Mouse (Mus musculus) MEL (cell line): ENCODE results near the gene Gm17657. TPM values are rescaled to one million over a fixed set of nuclear protein-coding genes. Genes with fewer than 3 reads are reported as not detected.

Experiments used
- DNase-seq: peaks from one replicate; pipeline ENCODE4 v3.0.0; 2011; ENCODE audit warnings: low read depth, low spot score
- H3K27ac ChIP-seq: 2 replicates; pipeline ENCODE4 v1.5.1; 2012; ENCODE audit warnings: low read depth, mild to moderate bottlenecking, control low read depth, low read length, moderate library complexity; ENCODE audit not compliant: control insufficient read depth
- H3K27me3 ChIP-seq, 2 experiments: fragments of 150-350 bp in 1 of 2; sonication (generic) in 1 of 2; 2 replicates each; pipeline ENCODE4 v1.6.1; 2012; ENCODE audit warnings: low read length in 2 of 2, mild to moderate bottlenecking in 2 of 2, improper control_type of control experiment in 1 of 2, moderate library complexity in 1 of 2; ENCODE audit not compliant: insufficient read depth in 2 of 2, control insufficient read depth in 1 of 2
- H3K36me3 ChIP-seq, 2 experiments: 2 replicates each; pipeline ENCODE4 v1.6.1; 2012 to 2014; ENCODE audit warnings: low read length in 2 of 2, improper control_type of control experiment in 1 of 2, inconsistent platforms in 1 of 2, mild to moderate bottlenecking in 1 of 2; ENCODE audit not compliant: insufficient read depth in 2 of 2, control insufficient read depth in 1 of 2
- H3K4me1 ChIP-seq, 2 experiments: fragments of 150-350 bp in 1 of 2; sonication (generic) in 1 of 2; 2 replicates each; pipeline ENCODE4 v1.6.1; 2012; ENCODE audit warnings: low read length in 2 of 2, improper control_type of control experiment in 1 of 2, mild to moderate bottlenecking in 1 of 2; ENCODE audit not compliant: insufficient read depth in 2 of 2, control insufficient read depth in 1 of 2
- H3K4me3 ChIP-seq, 2 experiments: fragments of 150-350 bp in 1 of 2; sonication (generic) in 1 of 2; 2 replicates each; pipeline ENCODE4 v1.5.1; 2012; ENCODE audit warnings: low read depth in 2 of 2, low read length in 2 of 2, mild to moderate bottlenecking in 2 of 2, moderate library complexity in 2 of 2, control low read depth in 1 of 2, improper control_type of control experiment in 1 of 2; ENCODE audit not compliant: control insufficient read depth in 1 of 2, insufficient read depth in 1 of 2
- H3K79me2 ChIP-seq: 2 replicates; pipeline ENCODE4 v1.6.1; 2012; ENCODE audit warnings: mild to moderate bottlenecking, low read length, moderate library complexity; ENCODE audit not compliant: control insufficient read depth, poor library complexity, insufficient read depth
- H3K9ac ChIP-seq: 2 replicates; pipeline ENCODE4 v1.6.1; 2012; ENCODE audit warnings: low read depth, mild to moderate bottlenecking, control low read depth, low read length, moderate library complexity; ENCODE audit not compliant: control insufficient read depth, poor library complexity, severe bottlenecking
- H3K9me3 ChIP-seq: fragments of 150-350 bp; sonication (generic); replicated peaks from 2 replicates; pipeline ENCODE4 v1.6.1; 2012; ENCODE audit warnings: mild to moderate bottlenecking, low read length, improper control_type of control experiment, moderate library complexity; ENCODE audit not compliant: insufficient read depth
- CTCF ChIP-seq, 3 experiments: IDR thresholded peaks in 2 of 3; conservative IDR thresholded peaks in 1 of 3; 2 replicates each; pipeline ENCODE4 v1.5.1; 2011 to 2012; ENCODE audit warnings: low read length in 3 of 3, low read depth in 2 of 3, mild to moderate bottlenecking in 2 of 3, improper control_type of control experiment in 1 of 3, inconsistent platforms in 1 of 3, mixed read lengths in 1 of 3, moderate library complexity in 1 of 3; ENCODE audit not compliant: control insufficient read depth in 1 of 3, insufficient read depth in 1 of 3, poor library complexity in 1 of 3, severe bottlenecking in 1 of 3
- E2F4 ChIP-seq: IDR thresholded peaks from 2 replicates; pipeline ENCODE4 v1.6.1; 2011; ENCODE audit warnings: low read depth, low read length, improper control_type of control experiment, borderline replicate concordance
- EP300 ChIP-seq, 2 experiments: IDR thresholded peaks; 2 replicates each; pipeline ENCODE4 v1.6.1; 2011; ENCODE audit warnings: improper control_type of control experiment in 2 of 2, low read length in 2 of 2, low read depth in 1 of 2, mild to moderate bottlenecking in 1 of 2
- ETS1 ChIP-seq: IDR thresholded peaks from 2 replicates; pipeline ENCODE4 v1.6.1; 2012; ENCODE audit warnings: low read depth, mild to moderate bottlenecking, inconsistent platforms, low read length, improper control_type of control experiment, moderate library complexity
- GABPA ChIP-seq: IDR thresholded peaks from 2 replicates; pipeline ENCODE4 v1.6.1; 2012; ENCODE audit warnings: low read depth, mild to moderate bottlenecking, inconsistent platforms, low read length, improper control_type of control experiment, moderate library complexity
- HCFC1 ChIP-seq: IDR thresholded peaks from 2 replicates; pipeline ENCODE4 v1.6.1; 2012; ENCODE audit warnings: low read depth, mild to moderate bottlenecking, inconsistent platforms, low read length, improper control_type of control experiment, moderate library complexity
- JUND ChIP-seq: IDR thresholded peaks from 2 replicates; pipeline ENCODE4 v1.6.1; 2011; ENCODE audit warnings: low read depth, mild to moderate bottlenecking, improper control_type of control experiment, low read length
- KAT2A ChIP-seq: conservative IDR thresholded peaks from 2 replicates; pipeline ENCODE4 v1.6.1; 2012; ENCODE audit warnings: low read depth, low read length, improper control_type of control experiment, inconsistent platforms
- MAX ChIP-seq: IDR thresholded peaks from 2 replicates; pipeline ENCODE4 v1.6.1; 2011; ENCODE audit warnings: low read length, improper control_type of control experiment
- MAZ ChIP-seq: IDR thresholded peaks from 2 replicates; pipeline ENCODE4 v1.6.1; 2012; ENCODE audit warnings: low read depth, mild to moderate bottlenecking, inconsistent platforms, low read length, improper control_type of control experiment
- MXI1 ChIP-seq: IDR thresholded peaks from 2 replicates; pipeline ENCODE4 v1.6.1; 2011; ENCODE audit warnings: mild to moderate bottlenecking, low read depth, low read length, improper control_type of control experiment
- MYC ChIP-seq: IDR thresholded peaks from 2 replicates; pipeline ENCODE4 v1.6.1; 2011; ENCODE audit warnings: low read depth, mild to moderate bottlenecking, low read length, improper control_type of control experiment, moderate library complexity
- NRF1 ChIP-seq: IDR thresholded peaks from 2 replicates; pipeline ENCODE4 v1.6.1; 2014; ENCODE audit warnings: low read depth, mild to moderate bottlenecking, inconsistent platforms, low read length, improper control_type of control experiment, moderate library complexity; ENCODE audit not compliant: poor library complexity, insufficient read depth, severe bottlenecking
- POLR2A ChIP-seq, 2 experiments: IDR thresholded peaks; 2 replicates each; pipeline ENCODE4 v1.6.1; 2011 to 2012; ENCODE audit warnings: low read length in 2 of 2, mild to moderate bottlenecking in 2 of 2, control low read depth in 1 of 2, improper control_type of control experiment in 1 of 2, low read depth in 1 of 2, moderate library complexity in 1 of 2; ENCODE audit not compliant: control insufficient read depth in 1 of 2, insufficient read depth in 1 of 2, poor library complexity in 1 of 2
- POLR2AphosphoS2 ChIP-seq: IDR thresholded peaks from 2 replicates; pipeline ENCODE4 v1.6.1; 2011; ENCODE audit warnings: low read length, improper control_type of control experiment
- SIN3A ChIP-seq: IDR thresholded peaks from 2 replicates; pipeline ENCODE4 v1.6.1; 2012; ENCODE audit warnings: low read length, improper control_type of control experiment, inconsistent platforms
- SMC3 ChIP-seq: IDR thresholded peaks from 2 replicates; pipeline ENCODE4 v1.6.1; 2011; ENCODE audit warnings: low read depth, low read length, improper control_type of control experiment
- TAL1 ChIP-seq: IDR thresholded peaks from 2 replicates; pipeline ENCODE4 v1.6.1; 2012; ENCODE audit warnings: mild to moderate bottlenecking, inconsistent platforms, low read length, moderate library complexity, mixed read lengths
- USF1 ChIP-seq: IDR thresholded peaks from 2 replicates; pipeline ENCODE4 v1.6.1; 2014; ENCODE audit warnings: low read depth, mild to moderate bottlenecking, inconsistent platforms, low read length, improper control_type of control experiment, moderate library complexity
- USF2 ChIP-seq, 2 experiments: IDR thresholded peaks; 2 replicates each; pipeline ENCODE4 v1.6.1; 2011 to 2012; ENCODE audit warnings: improper control_type of control experiment in 2 of 2, low read length in 2 of 2, borderline replicate concordance in 1 of 2, inconsistent platforms in 1 of 2, low read depth in 1 of 2, mild to moderate bottlenecking in 1 of 2; ENCODE audit not compliant: insufficient read depth in 1 of 2
- ZKSCAN1 ChIP-seq: IDR thresholded peaks from 2 replicates; pipeline ENCODE4 v1.6.1; 2012; ENCODE audit warnings: low read depth, mild to moderate bottlenecking, inconsistent platforms, low read length, improper control_type of control experiment, moderate library complexity
- ZMIZ1 ChIP-seq: IDR thresholded peaks from 2 replicates; pipeline ENCODE4 v1.6.1; 2012; ENCODE audit warnings: low read depth, mild to moderate bottlenecking, inconsistent platforms, low read length, improper control_type of control experiment, moderate library complexity
- polyA plus RNA-seq, 2 experiments: library from polyadenylated mRNA; stranded (reverse) in 1 of 2; unstranded in 1 of 2; fragments of >175 nt in 1 of 2; fragments of >200 nt in 1 of 2; gene quantifications; 2 replicates each; pipeline versions ENCODE4 v1.2.1 to v1.2.4; 2012; ENCODE audit warnings: low replicate concordance in 2 of 2, low read depth in 1 of 2; ENCODE audit not compliant: insufficient read length in 2 of 2, insufficient read depth in 1 of 2, missing spikeins in 1 of 2
- total RNA-seq: library from RNA; depleted of rRNA; stranded (reverse); fragments of 300-350 nt; gene quantifications from 2 replicates; pipeline ENCODE4 v1.2.3, GENCODE M21; 2012

The Gm17657 gene
- total and polyA plus RNA-seq, 3 experiments: 0.31 to 2.7 TPM; not detected in 1

- no peak; the same call in none of the 2 replicates for TF ChIP-seq SIN3A
- no peak for TF ChIP-seq MYC
- TF ChIP-seq ZMIZ1: peak; percentile 46; the same call in 1 of the 2 replicates
- peak; percentile 51; the same call in 1 of the 2 replicates for TF ChIP-seq MAX
These were observed 58.5 kb downstream of the Gm17657 start, which contains the start of gene Pim1 (continued) for GRCm38 (mm10) chr17:29490713-29491581.

- no peaks in the 10 kb centered on the region for H3K27me3 ChIP-seq
- DNase-seq: peak; percentile 99
- peaks cover 29% of the 10 kb centered on the region for H3K79me2 ChIP-seq
- H3K4me1 ChIP-seq: peaks cover 0 to 15% of the 10 kb centered on the region in 2 experiments; a peak in 1 of 4 replicates
- H3K4me3 ChIP-seq: peak overlapping the region; percentile 55 to 64
- TF ChIP-seq E2F4 (peak; percentile 96; the same call in 1 of the 2 replicates), TAL1 (no peak), SIN3A (peak; percentile 94), CTCF (IDR thresholded peaks at IDR 0.05 in 2 of 3, conservative IDR thresholded peaks at IDR 0.05 in 1 of 3; ENCODE audit: control insufficient read depth in 1 of 3, insufficient read depth in 1 of 3, low read depth in 2 of 3, low read length in 3 of 3, poor library complexity in 1 of 3, severe bottlenecking in 1 of 3) (0 out of 6 replicates have a peak, but pooled peaks of 1 of the 3 experiments have one; percentile 0), ETS1 (peak; percentile 45; the same call in 1 of the 2 replicates), JUND (no peak), MAX (peak; percentile 61), NRF1 (no peak), KAT2A (no peak), GABPA (no peak), USF1 (no peak), MAZ (peak; percentile 96; the same call in 1 of the 2 replicates), POLR2A (IDR thresholded peaks at IDR 0.05; ENCODE audit: control insufficient read depth in 1 of 2, insufficient read depth in 1 of 2, low read depth in 1 of 2, low read length in 2 of 2, poor library complexity in 1 of 2) (0 out of 4 replicates have a peak, but pooled peaks of 1 of the 2 experiments have one; percentile 21), POLR2AphosphoS2 (no peak), ZKSCAN1 (no peak), HCFC1 (no peak), EP300 (IDR thresholded peaks at IDR 0.05; ENCODE audit: low read depth in 1 of 2, low read length in 2 of 2) (peak in 1 of 2 experiments; percentile 23; a peak in 1 of 4 replicates), MXI1 (peak; percentile 46), USF2 (IDR thresholded peaks at IDR 0.05; ENCODE audit: borderline replicate concordance in 1 of 2, insufficient read depth in 1 of 2, low read depth in 1 of 2, low read length in 2 of 2) (no peak), SMC3 (no peak)
- peaks cover 0 to 22% of the 10 kb centered on the region in 2 experiments; a peak in 2 of 4 replicates for H3K36me3 ChIP-seq
- no peaks in the 10 kb centered on the region for H3K9me3 ChIP-seq
- H3K9ac ChIP-seq: peak overlapping the region; percentile 69
- H3K27ac ChIP-seq: peak overlapping the region; percentile 53
These were observed 59.3 kb downstream of the Gm17657 start for GRCm38 (mm10) chr17:29489971-29490712.
